Mouse (Mus musculus) c-Kit-positive CD71-positive TER-119-negative erythroid progenitor cells, embryonic 14.5 days (primary cell): ENCODE results near the gene Ndufaf8.

Experiments
- DNase-seq: peaks from one replicate; pipeline ENCODE4 v3.0.0-alpha.2; 2013; ENCODE audit warnings: low read depth

Ndufaf8 gene

DNA sequence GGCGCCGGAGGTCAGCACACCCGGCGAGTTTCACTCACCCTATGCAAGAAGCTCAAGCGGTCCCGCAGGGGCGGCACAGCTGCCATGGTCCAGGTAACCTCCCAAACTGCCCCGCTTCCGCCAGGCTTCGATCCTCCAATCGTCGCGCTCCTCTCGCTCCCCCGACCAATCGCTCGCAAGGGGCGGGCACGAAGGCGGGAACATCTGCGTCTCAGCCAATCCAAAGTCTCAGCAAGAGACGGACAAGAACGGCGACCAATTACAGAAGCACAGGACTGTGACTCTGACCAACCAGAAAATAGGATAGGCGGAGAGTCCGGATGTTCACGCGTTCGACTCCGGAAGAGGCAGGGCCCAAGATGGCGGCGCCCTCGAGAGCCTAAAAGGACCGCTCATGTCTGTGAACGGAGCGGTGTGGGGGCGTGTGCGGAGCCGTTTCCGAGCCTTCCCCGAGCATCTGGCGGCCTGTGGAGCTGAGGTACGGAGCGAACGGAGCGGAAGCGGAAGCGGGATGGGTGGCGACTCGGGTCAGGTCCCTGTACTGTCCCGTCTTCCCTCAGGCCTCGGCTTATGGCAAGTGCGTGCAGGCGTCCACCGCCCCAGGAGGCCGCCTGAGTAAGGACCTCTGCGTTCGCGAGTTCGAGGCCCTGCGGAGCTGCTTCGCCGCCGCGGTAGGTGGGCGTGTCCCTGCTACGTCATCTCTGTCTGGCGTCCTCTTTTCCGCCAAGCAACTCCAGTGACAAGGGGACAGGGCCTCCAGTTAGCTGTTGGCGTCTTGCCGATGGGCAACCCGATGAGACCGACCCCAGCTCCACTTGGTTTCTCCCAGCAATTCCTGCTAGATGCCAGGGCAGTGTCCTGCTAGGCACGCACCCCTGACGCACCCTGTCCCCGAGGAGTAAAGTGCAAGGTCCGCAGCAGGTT lies at the start of gene Ndufaf8, which contains the start of gene Tepsin:
Gene Ndufaf8 (plus strand): TSS at position 341 of the 924 bp plus-strand sequence.
Gene Tepsin (minus strand): TSS at position 144 of the 924 bp plus-strand sequence.
- peak; percentile 96 for DNase-seq

DNA sequence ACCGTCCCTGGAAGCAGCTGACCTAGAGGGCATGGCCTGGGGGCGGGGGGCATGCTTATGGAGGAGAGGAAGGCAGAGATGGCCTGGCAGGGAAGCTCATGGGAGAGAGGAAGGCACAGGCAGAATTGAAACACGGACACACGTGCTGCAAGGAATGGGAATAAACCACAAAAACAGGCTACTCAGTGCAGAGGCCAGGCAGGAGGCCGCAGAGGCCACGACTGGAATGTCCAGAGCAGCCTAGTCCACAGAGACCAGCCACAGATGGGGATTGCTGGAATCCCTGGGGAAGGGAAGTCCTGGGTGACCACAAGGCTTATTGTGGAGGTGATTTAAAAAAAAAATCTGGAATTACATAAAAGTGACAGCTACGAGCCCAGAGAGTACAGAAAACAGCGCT lies 49.7 kb upstream of the Ndufaf8 start:
- no peak for DNase-seq

DNA sequence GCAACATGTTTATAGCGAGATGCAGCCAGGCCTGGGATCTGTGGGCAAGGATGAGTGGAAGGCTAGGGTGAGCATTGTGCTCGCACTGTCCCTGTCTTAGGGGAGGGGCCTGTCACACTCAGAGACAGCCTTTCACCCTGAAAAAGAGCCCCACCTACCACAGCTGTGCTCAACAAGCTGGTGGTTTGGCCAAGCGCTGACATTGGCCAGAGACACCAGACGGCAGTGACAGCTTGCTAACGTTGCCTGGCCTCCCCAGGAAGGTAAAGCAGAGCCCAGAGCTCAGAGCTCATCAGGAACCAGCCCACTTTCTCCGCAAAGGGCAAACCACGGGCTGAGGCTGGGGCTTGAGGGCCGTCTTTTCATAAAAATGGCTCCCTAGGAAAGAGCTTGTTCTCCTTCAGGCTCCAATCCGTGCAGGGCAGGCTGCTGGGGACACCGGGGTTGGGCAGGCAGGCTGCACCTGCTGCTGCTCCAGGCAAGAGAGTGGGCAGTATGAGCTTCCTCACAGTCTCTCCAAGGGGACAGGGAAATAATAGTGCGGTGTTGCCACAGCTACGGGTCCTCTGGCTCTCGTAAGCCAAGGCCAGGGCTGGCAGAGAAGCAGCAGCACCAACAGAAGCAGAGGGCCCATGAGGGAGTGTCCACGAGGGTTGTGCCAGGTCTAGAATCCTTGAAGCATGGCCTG lies 47.5 kb upstream of the Ndufaf8 start:
- no peak for DNase-seq

DNA sequence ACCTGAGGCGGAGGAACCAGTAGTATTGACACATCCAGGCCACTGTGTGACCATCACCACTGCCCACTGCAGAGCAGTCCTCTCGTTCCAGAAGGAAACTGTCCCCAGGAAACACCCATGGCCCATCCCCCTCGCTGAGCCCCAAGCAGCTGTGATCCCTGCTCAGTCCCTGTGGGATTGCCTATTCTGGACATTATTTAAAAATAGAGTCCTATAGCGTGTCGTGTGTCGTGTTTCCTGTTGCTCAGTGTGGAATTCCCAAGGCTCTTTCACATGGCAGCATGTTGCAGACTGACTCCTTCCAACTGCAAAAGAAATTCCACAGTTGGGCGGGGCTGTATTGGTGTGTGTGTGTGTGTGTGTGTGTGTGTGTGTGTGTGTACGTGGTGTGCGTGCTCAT lies 46.5 kb upstream of the Ndufaf8 start:
- no peak for DNase-seq

DNA sequence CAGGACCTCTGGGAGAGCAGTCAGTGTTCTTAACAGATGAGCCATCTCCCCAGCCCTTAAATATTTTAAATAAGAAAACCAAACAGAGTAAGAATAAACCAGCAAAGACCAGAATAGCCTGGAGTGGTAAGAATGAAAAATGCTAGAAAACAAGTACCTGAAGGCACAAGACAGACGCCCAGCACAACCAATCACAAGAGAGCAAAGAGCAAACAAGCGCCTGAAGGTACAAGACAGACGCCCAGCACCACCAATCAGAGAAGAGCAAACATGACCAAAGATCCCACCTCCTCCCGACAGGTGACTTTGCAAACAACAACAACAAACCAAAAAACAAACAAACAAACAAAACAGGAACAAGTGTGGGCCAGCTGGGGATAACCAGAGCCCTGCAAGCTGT lies 44.9 kb upstream of the Ndufaf8 start:
- DNase-seq, result no peak

DNA sequence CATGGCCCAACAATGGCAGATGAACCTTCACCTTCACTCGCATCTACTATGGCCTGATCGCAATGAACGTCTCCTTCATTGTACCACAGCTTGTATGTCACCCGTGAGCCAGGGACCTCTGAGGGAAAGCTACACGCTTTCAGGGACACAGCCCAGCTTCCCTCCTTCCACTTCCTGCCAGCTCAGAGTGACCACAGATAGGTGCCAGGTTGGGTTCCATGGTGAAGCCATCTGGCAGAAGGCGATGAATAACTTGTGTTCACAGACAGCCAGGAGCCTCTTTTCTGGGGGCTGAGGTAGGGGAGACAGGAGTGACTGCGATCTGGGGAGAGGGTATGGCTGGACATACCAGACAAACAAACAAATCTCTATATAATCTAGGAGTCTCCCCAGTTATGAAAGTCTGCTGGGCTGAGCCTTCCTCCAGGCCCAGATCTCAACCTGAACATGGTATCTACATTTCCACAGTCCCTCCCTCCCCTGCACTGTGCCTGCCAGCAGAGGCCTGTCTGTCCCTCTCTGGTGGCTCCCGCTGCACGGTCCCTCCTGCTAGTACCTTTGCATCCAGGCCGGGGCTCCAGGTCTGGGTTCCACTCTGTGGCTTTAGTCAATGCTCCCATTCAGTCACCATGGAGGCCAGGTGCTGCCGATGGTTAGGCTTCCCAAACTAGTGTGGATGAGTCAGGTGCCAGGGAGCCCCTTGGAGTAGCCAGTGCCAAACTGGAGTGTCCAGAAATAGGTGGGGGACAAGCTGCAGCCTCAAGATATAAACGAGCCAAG lies 42.6 kb upstream of the Ndufaf8 start:
- DNase-seq, result no peak

DNA sequence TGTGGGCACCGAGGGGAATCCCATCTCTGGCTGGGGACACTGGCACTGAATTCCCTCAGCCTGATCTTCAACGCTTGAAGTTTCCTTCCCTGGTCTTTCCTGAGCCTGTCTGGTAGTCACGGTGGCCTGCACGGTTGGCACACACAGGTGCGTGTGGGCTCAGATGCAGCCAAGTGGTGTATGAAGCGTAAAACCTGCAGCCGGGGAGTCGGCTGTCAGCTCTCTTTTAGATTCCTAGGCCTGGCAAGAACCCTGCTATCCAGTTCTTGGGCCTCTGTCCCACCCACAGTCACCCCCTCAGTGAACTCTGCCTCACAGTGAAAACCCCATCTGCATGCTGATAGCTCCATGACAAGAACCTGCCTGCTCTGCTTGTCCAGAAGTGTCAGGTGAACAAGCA lies 38.1 kb upstream of the Ndufaf8 start:
- no peak for DNase-seq

DNA sequence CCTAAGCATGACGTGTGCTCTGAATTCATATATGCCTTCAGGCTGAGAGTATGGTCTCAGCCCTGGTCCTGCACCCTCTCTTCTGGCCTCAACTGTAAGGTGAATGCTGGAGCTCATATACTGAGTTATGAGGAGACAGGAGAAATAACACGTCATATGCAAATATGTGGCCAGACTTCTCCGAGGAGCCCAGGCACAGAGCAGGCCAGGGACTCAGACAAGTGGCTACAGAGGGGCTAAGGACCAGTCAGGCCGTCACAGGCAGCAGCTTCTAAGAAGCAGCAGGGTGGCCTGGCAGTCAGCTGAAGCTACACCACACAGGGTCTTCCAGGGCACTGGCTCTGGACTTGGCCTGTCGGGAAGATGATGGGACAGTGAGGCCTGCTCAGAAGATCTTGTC lies 35.4 kb upstream of the Ndufaf8 start:
- DNase-seq, result no peak

DNA sequence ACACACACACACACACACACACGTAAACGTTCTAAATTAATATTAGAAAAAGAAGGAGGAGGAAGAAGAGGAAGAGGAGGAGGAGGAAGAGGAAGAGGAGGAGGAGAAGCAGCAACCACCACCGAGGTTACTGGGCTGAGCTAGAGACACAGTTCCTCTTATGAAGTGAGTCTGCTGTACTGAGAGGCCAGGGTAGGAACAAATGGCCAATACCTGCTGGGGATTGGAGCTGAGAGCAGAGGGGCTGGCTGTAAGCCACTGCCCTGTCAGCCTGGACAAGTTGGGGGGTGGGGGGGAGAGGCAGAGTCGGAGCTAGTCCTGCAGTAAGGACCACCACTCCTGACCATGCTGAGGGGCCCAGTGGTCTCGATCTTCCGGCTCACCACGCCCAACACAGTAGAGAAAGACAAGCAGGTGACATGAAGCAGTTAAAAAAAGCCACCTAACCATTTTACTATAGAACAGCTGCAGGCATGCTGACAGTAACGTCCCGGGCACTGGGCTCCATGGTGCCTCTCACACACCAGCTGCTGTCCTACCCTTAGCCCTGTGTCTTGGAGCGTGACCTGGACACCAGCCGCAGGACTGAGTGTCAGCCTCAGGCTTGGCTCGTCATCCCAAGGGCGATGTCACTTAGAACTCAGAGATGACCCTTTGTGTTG lies 34.6 kb upstream of the Ndufaf8 start:
- DNase-seq, result no peak

DNA sequence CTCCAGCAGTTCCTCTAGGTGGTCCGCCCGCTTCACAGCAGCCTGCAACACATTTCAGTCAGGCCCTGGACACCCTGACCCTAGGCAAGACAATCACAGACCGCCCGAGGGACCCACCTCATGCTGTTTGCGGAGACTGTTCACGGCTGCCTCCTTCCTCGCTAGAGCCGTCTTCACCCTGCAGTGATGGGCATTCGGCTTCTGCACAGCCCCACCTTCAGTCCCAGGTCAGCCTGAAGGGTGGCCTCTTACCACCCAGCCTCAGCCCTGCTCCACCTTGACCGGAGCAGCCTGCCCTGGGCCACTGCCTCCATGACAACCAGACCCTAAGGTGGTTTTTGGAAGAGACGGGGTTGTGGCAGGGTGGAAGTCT lies 34.1 kb upstream of the Ndufaf8 start:
- no peak for DNase-seq

DNA sequence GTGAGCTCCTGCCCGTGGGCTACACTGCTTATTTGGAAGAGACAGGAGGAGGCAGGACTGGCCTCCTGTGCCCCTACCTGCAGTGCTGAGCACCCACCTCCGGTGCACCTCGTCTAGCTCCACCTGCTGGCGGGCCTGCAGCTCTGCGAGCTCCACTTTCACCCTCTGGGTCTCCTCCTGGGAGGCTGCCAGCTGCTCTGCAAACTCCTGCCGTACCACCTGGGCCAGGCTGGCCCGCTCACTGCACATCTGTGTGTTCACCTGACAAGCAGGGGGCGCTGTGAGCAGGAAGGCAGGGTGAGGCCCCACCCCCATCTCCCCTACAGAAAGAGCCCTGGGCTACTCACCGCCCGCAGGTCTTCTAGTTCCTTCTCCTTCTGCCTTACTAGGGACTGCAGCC lies 33.4 kb upstream of the Ndufaf8 start:
- no peak for DNase-seq

DNA sequence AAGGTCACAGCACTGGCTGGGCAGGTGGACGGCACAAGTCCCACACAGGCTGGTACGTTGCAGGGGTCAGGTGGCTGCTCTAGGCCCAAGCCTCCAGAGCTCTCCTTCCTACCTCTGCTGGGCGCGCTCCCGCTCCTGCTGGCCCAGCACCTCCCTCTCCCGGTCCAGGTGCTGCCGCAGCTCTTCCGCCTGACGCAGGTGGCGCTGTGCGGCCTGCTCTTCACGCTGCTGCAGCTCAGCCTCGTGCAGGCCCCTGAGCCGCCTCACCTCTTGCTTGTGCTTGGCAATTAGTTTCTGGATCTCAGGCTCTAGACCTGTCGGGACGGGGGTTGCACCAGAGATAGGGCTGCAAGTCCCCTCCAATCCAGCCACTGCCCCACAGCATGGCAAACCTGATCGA lies 30.9 kb upstream of the Ndufaf8 start:
- no peak for DNase-seq

DNA sequence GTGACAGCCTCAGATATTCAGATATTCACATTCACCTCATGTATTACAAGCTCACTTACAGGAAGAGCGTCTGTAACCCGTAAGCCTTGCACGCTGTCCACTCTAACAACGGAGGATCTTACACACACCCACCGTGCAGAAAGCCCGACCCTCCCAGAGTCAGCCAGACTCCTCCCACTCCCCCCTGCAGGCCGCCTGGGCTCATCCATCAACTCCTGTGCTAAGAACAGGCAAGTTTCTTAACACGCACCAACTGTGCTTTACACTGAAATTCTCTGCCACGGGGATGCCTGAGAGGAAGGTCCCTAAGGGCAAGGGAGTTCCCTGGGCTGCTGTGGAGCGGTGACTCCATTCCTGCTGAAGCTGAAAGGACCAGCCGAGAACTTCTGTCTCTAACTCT lies 29.5 kb upstream of the Ndufaf8 start:
- no peak for DNase-seq

DNA sequence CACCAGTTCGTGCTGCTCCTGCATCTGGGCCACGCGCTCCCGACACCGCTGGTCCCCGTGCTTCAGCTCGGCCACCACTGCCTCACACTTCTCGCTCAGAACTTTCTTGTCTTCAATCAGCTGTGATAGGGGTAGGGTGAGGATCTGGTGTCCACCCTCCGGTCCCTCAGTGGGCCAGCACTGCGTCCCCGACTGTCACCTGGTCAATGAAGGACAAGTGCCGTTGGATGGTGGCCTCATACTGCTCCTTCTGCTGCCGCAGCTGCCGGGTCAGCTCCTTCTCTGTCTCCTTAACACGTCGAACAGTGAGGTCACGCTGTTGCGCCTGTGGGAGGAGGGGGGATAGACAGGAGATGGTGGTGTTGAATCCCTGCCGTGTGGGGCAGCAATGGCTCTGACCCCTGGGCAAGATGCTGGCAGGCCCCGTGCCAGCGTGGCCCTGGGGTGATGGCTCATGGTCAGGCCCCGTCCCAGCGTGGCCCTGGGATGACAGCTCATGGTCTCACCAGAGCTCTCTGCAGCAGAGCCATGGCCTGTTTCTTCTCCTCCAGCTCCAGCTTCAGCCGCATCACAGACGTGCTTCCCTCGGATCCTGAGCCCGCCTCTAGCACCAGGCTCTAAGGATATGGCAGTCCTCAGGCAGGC lies 28.3 kb upstream of the Ndufaf8 start:
- DNase-seq, result no peak

DNA sequence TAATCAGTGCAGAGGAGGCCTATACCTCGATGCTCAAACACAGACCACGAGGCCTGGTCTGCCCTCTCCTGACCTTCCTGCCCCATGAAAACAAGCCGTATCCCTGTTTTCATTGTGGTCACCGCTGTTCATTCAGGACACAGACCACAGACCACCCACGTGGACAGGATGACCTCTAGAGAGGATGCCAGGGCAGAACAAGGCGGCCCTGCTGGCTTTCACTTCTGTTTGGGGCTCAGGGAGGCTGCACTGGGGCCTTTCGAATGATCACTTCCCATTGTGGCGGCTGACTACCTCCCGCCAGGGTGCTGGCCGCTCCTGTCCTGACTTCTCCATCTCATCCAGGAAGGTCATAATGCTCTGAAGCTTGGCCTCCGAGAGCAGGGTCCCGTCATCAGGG lies 27.7 kb upstream of the Ndufaf8 start:
- DNase-seq, result no peak

DNA sequence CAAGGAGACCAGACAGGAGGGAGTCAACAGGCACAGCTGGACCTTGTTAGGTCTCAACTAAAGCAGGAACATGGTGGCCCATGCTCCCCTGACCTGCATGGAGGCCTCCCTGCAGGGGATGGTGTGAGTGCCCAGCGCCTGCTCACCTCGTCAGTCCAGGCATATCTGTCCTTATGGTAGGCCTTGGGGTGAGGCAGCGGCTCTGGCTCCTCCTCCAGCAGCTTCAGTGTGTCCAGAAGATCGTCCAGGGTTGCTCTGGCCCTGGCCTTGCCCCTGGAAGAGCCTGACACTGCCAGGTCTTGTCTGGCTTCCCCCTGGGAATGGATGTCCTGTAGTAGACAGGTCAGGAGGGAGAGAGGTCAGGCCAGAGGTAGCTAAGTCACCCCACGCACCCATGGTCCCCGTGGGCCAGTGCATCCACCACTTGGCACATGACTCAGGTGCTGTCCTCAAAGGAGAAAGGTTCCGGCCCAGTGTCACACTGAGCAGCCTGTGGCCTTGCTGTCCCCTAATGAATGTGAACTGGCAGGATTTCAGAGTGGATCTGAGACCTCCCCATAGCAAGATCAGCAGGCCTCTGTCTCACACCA lies 26.9 kb upstream of the Ndufaf8 start:
- DNase-seq, result no peak

DNA sequence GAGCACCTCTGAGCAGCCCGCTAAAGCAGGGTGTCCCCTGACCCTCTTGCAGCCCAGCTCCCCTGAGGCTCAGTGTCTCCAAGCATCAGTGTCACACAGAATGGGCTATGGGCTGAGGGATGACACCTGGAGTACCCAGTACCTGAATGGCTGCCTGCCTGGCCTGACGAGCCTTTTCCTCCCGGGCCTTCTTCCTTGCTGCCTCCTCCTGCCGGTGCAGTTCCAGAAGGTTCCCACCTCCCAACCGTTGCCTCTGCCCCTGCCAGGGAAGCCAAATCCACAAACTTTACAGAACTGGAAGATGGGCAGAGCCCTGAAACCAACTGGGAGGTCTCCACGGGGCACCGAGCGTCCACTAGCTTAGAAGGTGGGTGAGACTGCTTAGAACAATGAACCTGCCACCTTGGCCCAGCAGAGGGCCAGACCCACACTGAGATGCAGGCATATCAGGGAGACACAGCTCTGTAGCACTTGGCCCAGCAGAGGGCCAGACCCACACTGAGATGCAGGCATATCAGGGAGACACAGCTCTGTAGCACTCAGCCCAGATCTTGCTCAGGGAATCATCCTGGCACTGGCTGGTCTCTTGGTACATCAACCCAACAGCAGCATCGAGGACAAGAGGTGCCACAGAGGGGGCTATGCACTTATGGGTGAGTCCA lies 25.6 kb upstream of the Ndufaf8 start:
- DNase-seq, result no peak

DNA sequence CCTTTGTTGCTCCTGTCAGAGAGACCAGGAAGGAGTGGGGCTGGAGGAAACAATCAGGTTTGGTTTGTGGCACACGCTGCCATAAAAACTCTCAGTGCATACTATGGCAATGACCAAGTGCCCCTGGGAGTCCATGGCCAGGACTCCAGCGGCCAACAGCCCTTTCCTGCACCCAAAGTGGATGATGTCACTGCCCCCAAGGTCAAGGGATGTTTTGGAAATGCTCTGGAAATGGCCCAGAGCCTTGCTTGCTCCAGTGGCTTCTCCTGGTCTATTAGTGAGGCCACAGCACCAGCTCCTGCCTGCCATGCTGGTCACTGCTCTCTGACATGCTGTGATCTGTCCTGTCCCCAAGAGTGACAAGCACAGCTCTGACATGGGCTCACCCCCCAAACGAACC lies 22.5 kb upstream of the Ndufaf8 start:
- no peak for DNase-seq

DNA sequence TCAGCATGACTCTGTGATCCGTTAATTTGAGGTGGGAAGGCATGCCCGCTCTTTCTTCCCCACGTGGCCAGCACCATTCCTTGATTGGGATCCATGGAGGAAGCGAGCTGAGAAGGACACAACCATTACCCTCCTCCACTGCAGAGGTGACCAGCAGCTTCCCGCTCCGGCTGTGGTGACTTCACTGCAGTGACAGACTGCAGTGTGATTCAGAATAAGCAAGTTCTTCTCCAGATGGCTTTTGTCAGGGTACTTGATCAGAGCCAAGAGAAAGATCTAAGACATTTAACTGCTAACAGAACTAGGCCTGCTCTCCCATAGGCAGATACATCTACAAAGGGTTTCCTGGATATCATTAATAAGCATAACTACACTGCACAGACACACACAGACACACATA lies 18.4 kb upstream of the Ndufaf8 start:
- DNase-seq, result no peak

DNA sequence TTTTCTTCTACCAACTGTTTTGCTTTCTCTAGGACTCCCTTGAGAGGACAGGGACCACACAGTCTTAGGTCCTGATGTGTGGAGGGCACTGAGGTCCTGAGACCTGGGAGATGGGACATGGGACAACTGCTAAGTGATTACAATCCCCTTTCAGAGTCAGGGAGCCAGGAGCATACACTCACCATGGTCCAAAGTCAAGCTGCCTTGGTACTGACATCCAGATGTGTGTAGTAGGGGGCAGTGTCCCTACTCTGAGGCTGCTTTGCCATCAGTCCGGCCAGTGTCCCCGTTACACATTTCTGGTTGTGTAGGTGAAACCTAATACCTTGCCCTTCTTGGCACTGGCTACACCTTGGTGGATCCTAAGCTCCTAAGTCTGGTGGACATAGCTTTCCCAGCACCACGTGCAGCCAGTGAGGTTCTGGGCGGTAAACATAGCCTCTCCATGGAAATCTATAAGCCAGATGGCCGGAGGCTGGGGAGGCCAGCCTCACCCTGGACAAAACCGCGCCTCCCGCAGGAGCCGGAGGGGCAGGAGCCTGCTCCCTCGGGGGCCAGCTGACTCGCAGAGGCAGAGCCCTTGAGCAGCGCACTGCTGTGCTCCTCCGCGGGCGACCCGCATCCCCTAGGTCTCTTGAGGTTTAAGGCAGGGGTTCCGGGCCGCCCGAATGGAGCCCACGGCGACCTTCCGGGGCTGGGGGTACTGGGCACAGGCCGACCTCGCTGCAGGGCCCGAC lies 12.7 kb upstream of the Ndufaf8 start:
- DNase-seq, result no peak
